Mouse (Mus musculus): ENCODE measurements around the gene Apbb1.
A peak's percentile ranks its signal among the peaks of the same experiment; 100 is the strongest.

The Apbb1 gene

DNA sequence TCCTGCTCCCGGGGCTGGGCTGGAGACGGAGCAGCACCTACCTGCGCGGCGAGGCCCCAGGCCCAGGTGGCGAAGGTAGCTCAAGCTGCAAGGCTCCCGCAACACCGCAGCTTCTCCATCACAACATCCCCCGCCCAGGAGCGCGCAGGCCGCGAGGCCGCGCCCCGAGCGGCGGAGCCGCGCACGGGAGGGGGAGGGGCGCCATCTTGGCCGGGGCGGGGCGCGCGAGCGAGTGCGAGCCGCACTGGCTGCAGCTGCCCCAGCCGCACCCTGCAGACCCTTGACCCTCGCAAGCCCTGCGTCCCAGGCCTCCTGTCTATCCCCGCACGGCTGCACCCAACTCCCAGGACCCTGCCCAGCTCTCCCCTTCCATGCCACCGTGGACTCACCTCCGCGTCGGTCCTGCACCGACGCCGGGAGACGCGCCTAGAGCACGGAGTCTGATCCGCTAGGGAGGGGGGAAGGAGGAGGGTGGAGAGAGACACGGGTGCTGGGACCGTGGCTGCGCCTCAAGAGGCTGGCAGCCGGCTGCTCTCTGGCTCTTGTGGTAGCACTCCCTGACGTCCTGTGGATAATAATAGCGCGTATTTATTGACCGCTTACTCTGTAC, at the start of gene Apbb1:
Gene Apbb1 (minus strand): TSS at position 560 of the 610 bp plus-strand sequence.
- DNase-seq: peak; percentile 81

- DNase-seq: no peak
These were observed 47.2 kb upstream of the Apbb1 start for GRCm38 (mm10) chr7:105628633-105629032.

DNA sequence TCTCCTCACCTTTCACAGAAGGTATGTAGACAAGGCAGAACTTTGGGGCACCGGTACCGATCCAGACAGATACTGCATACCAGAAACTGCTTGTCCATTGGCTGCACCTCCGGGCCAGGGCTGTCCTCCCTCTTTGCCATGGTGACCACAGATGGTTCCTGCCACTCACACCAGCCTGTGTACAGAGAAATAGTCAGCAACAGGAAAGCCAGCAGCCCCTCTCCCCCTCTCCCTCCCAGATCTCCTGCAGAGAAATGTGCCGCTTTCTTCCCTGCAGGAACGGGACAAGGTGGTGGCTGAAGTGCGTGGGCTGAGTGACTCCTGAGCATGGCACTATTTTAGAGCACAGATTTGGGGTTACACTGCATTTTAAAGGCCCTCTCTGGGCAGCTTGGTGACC, 43.9 kb upstream of the Apbb1 start:
- DNase-seq: no peak

- no peak for DNase-seq
These were observed 40.3 kb upstream of the Apbb1 start for GRCm38 (mm10) chr7:105621646-105622292.

- DNase-seq: no peak
These were observed 39.6 kb upstream of the Apbb1 start for GRCm38 (mm10) chr7:105621053-105621452.

DNA sequence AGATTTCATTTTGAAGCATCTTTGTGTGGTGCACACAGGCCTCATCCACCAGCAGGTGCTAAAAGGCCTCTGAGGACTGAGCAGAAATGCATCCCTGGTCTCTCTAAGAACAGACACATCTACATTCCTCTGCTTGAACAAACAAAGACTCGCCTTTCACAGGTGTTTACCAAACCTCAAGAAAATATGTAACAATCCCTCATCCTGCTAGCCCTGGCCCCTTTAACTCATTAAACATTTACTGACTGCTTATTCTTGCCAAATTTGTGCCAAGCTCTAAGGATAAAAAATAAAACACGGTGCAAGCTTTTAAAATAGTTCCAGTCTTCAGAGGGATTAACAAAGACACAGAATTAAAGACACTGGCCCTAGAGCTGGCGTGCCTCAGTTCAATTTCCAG, 38.2 kb upstream of the Apbb1 start:
- DNase-seq: no peak

GRCm38 (mm10) chr7:105617810-105618209, 36.4 kb upstream of the Apbb1 start:
- no peak for DNase-seq

GRCm38 (mm10) chr7:105616561-105616960, 35.1 kb upstream of the Apbb1 start:
- DNase-seq: no peak

DNA sequence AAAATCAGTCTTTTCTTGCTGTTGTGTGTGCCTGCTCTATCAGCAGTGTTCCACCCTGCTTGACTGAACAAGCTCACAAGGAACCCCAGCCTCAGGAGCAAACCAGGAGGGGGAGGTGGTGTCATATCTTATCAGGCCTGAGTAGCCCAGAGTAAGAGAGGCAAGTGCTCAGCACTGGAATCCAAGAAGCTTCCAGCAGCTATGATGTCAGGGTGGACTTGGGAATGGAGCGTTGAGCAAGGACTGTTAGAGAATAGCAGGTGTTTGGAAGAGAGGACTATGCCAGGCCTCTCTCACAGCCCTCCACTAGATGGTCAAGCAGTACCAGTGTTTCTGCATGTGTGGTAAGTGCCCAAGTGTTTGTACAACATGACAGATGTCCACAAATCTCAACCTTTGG, 34.3 kb upstream of the Apbb1 start:
- DNase-seq: no peak

- DNase-seq: no peak
These were observed 32.9 kb upstream of the Apbb1 start for GRCm38 (mm10) chr7:105614400-105614799.

GRCm38 (mm10) chr7:105611767-105612166, 30.3 kb upstream of the Apbb1 start:
- DNase-seq: no peak

- no peak for DNase-seq
These were observed 27.0 kb upstream of the Apbb1 start for GRCm38 (mm10) chr7:105608467-105608866.

GRCm38 (mm10) chr7:105602860-105603623, 21.6 kb upstream of the Apbb1 start:
- peak; percentile 71 for DNase-seq

DNA sequence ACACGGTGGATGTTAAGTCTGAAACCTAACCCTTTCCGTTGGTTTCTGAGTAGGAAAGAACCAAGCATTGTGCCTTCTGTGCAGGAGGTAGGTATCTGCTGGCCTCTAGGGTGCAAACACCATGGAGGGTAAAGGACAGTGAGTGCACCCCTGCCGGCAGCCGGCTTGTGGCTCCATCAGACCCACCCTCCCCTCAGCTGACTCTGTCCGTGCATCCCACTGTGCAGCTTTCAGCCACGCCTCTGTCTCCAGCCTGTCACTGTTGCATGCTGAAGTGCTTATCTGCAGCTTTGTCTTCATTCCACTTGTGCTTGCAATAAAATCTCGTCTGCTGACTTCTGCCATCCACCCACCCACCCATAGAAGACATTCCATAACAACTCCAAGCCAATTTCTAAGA, 8.6 kb upstream of the Apbb1 start:
- DNase-seq: no peak

DNA sequence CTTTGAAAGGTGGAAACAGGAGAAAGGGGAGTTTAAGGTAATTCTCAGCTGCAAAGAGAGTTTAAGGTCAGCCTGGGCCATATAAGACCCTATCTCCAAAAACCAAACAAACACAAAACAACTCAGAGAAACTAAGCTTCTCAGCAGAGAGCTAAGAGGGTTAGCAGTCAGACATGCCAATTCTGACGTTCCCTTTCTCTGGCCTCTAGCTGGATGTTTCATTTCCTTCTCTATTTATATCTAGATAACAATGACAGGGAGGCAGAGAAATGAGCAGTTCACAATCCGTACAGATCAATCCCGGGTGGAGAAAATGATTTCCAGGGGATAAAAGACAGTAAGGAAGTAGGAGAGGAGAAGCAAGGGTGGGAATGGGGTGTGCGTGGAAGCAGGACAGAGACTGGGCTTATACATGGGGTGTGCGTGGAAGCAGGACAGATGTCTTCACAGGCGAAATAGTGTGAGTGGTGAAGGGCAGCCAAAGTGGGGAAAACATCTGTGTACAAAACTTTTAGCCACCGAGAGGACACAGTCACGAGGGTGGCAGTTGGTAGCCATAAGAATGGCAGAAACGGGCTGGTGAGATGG, 7.0 kb upstream of the Apbb1 start:
- DNase-seq: no peak

GRCm38 (mm10) chr7:105581959-105582358, 506 bp upstream of the Apbb1 start:
- no peak for DNase-seq

- peak; percentile 42 for DNase-seq
These were observed 795 bp downstream of the Apbb1 start for GRCm38 (mm10) chr7:105580627-105581089.

DNA sequence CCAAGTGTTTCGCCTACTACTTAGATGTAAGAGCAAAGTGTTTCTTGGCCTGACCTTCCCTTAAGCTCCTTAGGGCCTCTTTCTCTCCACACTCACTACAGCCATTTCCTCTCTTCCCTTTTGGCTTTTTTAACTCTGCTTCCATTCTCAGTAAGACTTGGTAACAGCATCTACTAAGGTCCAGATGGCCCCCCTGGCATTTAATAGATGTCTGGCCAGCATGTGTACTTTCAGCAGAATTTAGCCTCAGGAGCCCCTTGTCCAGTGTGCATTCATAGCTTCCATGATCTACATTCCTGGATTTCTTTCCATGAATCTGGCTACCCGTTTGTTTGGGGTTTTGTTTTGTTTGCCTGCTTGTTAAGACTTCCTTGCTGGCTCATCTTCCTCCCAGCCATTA, 3.0 kb downstream of the Apbb1 start:
- no peak for DNase-seq

- DNase-seq: no peak
These were observed 4.0 kb downstream of the Apbb1 start for GRCm38 (mm10) chr7:105577377-105577871.

DNA sequence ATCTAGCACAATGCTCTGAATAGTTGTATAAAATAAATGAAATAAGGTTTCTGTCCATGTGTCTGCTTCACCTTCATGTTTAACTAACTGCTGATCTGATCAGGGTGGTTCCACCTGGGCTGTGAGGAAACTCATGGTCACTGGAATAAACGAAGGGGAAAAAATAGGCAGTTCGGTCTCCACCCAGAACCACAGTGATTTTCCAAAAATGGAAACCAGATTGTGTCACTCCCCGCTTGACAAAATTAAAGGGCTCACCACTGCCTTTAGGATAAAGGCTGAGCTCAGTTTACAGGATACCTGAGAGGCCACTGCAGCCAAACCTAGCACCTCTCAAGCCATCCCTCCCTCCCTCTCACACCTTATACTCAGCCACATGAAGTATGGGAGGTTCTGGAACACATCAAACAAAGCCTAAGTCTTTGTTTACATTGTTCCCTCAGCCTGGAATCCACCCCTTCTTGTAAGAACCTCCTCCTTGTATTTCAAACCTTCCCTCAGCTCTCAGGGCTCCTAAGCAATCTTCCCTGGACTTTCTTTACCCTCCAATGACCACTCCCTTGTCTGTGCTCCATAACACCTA, 5.2 kb downstream of the Apbb1 start:
- DNase-seq: no peak

GRCm38 (mm10) chr7:105574537-105574936, 6.9 kb downstream of the Apbb1 start:
- no peak for DNase-seq

GRCm38 (mm10) chr7:105572949-105573348, 8.5 kb downstream of the Apbb1 start:
- no peak for DNase-seq

GRCm38 (mm10) chr7:105570756-105571155, 10.7 kb downstream of the Apbb1 start:
- no peak for DNase-seq

Measured in right cerebral cortex, postnatal 14 days (tissue).